Mouse (Mus musculus) kidney, postnatal 14 days (tissue): ENCODE measurements around the gene Cerkl.

Source experiments
- DNase-seq: peaks from one replicate; pipeline ENCODE4 v3.0.0; 2022; ENCODE audit warnings: mixed read lengths

Gene Cerkl

DNA sequence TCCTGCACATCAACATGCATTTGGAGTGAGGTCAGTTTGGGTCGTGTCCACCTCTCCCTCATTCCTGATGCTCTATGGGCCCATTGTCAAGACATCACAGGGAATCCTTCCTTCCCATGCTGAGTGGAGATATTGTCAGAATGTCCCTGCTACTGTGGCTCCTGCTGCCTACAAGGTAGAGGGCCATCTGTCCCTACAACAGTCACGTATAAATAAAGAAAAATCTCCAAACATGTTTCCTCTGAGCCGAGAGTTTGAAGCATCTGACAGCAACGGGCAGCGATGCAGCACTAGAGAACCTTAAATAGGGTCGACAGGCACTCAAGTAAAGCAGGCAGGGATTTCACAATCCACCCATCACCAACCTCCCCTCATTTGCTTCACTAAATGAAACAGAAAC is 13.7 kb downstream of the Cerkl start:
- no peak for DNase-seq

DNA sequence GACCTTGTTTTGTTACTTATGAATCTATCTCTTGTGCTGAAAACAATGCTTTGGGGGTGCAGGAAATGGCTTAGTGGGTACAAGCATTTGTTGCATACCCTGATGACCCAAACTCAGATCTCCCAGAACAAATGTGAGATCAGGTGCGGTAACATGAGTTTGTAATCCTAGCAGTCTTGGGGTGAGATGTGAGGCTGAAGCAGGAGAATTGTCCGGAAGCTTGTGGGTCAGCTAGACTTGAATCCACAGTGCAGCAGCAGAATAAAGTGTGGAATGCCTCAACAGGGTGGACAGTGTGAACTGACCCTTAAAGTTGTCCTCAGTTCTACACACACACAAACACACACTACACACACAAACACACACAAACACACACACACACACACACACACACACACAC is 14.4 kb downstream of the Cerkl start:
- DNase-seq, result no peak

DNA sequence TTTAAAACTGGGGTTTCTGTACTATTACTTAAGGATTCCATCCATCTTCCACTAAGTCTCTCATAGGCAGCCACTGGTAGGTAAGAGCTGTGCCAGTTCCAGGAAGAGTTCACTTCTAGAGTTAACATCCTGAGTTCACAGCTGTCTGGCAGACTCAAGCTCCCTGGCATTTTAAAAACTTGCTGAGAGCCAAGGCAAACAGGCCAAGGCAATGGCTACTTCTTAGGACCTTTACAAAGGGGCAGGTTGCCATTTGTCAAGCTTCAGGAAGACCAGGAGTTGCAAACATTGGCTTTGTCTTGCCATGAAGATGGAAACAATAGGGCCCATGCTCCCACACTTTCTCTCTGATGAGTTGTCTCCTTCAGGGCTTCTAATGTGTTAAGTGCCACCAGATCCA is 26.5 kb downstream of the Cerkl start:
- no peak for DNase-seq

DNA sequence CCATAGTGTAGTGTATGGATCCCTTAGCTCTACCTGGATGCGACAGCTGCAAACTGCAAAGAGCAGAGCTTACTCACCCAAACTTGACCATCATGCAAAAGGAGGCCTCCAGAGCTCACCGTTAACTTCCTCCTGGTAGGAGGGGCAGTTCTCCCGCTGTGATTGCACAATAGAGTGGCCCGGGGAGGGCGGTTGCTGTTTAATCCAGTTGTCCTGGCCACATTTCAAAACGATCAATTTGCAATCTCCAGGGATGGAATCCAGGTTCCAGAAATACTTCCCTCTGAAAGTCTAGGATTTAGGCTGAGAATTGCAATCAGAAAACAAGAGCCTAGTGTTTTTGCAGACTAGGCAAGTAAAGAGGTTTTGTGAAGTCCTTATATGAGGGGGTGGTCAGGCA is 26.9 kb downstream of the Cerkl start:
- peak; percentile 31 for DNase-seq

DNA sequence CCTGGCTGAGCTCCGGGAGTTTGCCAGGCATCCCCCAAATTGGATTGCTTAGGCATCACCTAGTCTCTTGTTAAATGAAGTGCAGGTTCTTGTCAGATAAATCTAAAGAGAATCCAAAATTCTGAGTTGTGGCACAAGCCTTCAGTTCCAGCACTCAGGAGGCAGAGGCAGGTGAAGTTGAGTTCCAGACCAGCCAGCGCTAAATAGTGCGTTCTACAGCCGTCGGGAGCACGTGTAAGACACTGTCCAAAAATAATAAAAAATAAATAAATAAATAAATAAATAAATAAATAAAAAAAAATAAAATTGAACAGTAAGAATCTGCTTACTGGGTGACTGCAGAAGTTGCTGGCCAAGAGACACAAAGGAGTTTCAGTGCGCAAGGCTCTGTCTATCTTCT is 27.5 kb downstream of the Cerkl start:
- no peak for DNase-seq

DNA sequence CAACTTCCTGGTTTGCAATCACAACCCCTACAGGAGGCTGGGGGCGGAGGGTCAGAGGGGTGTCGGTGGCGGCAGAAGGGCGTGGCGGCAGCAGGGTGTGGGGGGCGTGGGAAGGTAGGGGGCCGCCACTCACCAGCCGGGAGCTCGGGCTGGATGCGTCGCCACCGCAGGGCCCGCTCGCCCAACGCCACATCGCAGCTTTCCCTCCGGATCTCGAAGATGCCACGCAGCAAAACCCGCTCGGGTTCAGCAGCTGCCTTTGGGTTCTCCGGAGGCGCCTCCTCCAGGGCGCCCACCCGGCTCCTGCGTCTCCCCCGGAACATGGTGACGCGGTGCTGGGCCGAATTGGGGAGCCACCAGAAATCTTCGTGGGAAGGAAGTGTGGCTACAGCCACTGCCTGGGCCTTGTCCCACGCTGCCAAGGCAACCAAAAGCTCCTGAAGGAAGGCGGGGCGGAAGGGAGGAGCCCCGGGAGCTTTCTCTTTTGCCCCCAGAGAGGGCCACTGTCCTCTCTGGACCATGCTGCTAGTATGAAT is 27.9 kb downstream of the Cerkl start:
- peak; percentile 16 for DNase-seq

DNA sequence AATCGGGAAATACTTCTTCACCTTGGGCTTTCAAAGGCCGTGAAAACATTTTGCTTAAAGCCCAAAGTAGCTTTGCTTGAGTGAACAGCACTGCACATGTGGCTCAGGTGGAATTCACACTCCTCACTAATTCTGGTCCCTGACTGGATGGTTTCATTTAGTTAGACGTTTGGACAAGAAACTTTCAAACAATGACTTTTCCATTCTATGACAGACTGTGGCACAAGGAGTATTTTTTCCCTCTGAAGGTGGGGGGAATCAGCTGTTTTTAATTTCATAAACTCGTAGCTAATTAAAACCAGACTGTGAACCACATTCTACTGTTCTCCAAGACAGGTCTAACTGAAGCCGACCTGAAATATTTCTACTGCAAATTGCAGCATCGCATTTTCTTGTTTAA is 28.6 kb downstream of the Cerkl start:
- no peak for DNase-seq

DNA sequence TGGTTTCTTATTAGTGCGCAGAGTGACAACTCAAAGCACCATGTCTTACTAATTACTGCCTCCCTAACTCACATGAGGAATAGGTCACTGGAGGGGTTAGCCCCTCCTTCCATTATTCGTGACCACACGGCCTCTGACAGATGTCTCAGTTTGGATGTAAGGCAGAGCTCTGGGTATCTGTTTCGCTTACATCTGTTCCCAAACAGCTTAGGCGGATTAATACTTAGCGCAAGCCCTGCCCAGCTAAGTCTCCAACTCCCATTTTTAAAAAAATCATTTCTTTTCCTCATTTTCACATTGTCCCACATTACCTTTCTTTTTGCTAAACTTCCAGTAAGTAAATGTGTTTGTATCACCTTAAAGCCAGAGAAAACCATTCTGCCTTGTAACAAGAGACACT is 34.9 kb downstream of the Cerkl start:
- no peak for DNase-seq

DNA sequence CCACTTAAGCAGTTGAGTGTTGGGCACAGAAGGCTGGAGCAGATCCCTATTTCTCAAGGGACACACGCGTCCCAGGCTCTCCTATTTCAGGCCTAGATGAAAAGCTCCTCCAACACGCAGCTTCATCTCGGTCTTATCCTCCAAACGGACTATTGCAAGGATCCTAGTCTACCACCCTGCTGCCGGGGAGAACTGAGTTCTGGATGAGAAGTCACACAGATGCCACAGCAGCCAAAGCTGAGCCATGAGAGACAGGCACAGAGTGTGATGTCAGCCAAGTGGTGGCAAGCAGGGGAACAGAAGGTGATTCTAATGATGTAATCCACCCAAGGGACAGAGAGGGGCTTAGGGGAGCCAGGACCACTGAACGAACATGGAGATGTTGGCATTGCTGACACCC is 42.1 kb downstream of the Cerkl start:
- DNase-seq, result no peak

DNA sequence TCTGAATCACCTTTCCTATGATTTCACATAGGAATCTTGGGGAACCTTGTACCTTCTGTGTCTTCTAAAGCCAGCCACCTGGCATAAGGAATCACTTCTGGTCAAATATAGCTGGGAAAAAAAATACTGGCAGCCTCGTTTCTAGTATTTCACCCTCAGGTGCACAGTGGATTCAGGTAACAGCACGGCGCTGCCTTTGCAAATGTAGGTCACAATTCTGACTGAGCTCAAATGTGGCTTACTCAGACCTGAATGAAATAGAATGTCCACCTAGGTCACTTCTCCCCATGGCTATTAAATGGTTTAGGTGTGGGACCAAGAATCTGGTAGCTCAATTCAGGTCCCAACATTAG is 45.7 kb downstream of the Cerkl start:
- DNase-seq, result peak; percentile 36

DNA sequence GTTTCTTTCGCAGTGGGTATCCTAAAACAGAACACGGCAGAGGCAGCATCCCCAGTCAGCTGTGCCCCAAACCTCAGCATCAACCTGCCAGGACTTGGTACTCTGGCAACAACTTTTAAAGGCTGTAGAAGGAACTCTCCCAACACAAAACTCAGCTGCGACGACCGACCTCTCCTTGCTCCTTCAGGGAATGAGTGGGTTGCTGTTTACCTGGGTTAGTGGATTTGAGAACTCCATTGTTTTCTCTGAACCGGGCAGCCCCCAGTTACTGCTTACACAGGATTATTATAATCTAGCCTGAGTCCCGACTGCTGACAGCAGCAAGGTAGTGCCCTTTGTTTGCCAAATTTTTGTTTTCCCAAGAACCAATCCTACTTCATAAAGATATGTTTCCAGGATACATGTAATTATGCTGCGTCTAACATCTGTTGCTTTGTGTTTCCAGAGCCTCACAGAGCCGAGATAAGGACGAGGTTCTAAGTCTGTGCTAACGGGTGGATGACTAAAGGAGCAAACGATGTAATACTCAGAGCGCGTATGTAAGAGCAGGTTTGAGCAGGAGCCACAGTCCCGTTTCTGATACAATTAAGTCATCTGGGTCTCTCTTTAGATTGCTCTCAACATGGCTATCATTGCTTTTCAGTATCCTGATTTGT is 46.2 kb downstream of the Cerkl start:
- no peak for DNase-seq

DNA sequence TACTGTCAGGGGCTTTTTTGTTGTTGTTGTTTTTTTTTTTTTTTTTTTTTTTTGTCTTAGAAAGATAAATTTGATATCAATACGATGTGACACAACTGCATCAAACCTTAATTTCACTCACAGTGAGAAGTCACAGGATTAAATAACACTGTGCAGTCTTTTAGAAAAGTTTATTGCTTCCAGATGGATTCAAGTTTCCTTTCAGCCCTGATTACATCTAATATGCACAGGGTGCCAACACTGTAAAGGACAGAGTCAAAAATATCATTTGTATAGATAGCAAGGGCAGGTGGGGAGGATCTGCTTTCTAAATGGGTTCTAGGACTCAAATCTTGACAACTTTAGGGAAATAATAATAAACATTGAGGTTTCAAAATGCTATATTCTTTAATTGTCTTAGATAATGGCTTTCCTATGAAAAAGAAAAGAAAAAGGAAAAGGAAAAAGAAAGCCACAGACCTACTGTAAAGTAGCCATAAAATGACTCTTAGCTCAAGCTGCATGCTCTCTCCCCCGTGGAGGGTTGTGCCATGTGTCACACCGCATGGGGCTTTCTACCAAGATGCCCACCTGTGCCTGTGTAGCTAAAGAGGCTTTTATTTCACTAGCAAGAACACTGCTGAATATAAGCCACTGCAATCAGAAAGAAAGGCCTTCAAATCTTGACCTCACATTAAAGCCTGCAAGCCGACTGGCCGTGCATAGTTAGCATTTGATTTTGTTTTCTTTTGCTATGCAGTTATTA is 50.8 kb downstream of the Cerkl start:
- DNase-seq, result no peak

DNA sequence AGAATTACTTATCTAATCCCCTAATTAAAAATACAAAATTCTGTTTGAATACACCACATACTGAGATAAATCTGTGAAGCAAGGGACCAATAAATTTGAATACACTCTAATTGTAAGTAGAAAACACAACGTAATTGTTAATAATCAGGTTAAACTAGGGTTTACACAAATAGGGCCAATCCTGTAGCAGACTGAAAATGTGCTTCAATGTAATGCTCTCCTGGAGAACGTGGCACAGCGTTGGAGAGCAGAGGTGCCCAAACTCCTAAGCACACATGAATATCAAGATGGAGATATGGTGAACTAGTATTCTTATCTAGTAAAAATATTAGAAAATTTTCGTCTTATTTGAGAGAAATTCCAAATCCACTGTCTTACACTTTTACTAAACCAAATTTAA is 56.5 kb downstream of the Cerkl start:
- no peak for DNase-seq

DNA sequence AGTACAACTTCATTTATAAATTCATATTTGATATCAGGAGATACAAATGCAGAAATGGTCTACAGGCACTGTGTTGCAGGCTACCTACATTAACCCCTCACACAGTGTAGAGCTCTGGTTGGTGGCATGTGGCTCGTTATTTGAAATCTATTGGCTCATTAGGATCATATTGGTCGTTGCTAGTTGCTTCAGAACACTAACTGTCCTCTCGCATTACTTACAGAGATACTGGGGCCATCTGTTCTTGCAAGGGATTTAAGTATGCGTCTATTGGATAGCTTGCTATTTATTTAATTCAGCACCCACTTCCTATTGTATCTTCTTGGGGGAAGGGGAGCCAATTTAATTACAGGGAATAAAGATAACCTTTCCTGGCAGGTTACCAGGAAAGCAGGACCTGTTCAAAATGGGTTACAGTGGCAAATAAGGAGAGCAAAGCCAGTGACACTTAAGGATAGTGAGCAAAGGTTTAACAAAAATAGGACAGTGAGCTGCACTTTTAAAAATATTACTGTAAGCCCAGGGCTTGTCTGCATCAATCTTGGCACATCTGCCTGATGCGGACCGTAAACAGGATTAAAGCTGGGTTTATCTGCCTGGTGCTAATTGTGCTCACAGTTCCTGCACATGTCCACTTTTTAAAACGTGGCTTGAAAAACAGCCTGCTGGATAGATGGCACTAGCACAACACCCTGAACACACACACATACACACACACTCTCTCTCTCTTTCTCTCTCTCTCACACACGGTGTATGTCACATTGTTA is 57.2 kb downstream of the Cerkl start:
- no peak for DNase-seq

DNA sequence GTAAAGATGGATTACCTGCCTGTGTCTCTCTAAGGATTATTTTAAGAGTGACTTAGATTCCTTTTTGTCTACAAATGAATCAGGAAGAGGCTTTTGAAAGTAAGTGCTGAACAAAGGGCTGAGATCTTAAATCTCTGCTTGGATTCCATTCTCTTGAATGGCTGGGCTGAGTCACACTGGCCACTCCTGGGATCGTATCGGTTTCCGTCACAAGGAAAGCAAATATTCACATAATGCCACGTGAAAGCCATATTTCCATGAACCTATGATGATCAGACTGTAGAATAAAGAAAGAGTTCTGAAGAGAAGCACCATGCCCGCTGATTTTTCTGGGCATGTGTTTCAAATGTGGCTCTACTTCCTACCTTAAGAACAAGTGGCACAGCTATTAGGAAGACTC is 57.8 kb downstream of the Cerkl start:
- no peak for DNase-seq

DNA sequence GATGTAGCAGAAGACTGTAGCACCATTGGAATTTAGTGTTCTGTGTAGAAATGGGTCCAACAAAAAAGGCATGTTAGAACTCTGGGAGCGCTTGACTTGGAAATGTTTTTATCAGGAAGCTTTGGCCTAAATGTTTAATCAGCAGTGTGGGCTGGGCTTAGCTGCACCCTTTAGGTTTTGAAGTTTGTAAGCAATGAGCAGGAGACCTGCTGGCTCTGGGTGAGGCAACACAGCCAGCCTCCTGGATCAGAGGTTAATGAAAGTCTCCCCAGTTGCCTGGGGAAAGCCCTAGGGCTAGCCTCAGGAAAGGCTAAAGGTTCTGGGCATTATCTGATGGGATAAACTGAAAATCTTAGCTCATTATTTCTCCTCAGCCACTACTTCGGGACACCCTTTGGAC is 58.2 kb downstream of the Cerkl start:
- DNase-seq, result no peak

DNA sequence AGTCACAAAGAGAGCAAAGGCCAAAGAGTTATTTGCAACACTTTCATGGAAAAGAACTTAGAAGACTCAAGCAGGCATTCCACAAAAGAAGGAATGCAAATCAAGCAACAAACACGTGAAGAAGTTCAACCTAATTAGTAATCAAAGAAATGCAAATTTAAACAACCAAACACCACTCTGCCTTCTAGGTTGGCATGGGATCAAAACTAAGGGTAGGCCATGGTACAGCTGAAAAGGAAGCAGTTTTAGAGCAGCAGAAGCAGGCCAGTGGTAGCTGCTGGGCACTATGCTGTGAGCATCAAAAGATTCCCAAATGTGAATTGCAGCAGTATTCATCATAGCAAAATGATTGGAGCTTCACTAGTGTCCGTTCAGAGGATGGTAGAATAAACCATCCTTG is 59.5 kb downstream of the Cerkl start:
- DNase-seq, result no peak

DNA sequence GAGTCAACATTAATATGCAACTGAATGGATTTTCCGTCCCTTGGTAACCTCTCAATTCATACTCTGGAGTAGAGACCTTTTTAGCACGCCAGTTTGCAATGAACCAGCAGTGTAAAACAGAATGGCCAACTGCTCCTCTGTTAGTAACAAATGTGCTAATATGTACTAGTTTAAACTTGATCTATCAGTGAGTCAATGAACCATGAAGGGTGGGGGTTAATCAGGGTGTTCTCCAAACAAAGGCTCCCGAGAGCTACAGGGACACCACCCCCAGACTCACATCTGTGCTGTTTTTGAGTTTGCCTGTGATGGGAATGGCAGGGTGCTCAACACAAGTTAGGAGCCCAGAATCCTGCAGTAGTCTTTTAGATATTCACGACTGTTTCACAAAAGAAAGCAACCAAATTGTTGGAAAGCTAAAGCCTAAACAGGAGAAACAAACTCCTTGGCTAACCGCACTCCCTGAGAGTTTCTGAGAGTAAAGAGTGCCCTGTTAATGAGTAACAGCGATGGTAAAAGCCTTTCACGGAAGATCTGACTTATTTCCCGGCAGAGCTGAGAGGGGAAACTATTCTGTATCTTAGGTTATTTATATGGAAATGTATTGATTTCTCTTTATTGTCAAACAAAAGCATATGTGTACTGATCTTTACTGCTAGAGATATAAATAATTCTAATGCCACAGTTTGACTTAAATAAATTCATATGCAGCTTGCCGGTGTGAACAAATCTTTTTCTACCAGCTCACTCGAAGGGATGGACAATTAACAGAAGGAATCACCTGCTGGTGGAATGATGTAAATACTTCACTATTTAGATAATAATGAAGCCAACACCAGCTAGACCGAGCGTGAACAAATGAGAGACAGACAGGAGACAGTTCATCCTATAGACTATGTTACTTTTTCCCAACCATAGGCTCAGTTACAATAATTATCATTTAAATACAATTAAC is 77.2 kb downstream of the Cerkl start:
- peak; percentile 42 for DNase-seq

DNA sequence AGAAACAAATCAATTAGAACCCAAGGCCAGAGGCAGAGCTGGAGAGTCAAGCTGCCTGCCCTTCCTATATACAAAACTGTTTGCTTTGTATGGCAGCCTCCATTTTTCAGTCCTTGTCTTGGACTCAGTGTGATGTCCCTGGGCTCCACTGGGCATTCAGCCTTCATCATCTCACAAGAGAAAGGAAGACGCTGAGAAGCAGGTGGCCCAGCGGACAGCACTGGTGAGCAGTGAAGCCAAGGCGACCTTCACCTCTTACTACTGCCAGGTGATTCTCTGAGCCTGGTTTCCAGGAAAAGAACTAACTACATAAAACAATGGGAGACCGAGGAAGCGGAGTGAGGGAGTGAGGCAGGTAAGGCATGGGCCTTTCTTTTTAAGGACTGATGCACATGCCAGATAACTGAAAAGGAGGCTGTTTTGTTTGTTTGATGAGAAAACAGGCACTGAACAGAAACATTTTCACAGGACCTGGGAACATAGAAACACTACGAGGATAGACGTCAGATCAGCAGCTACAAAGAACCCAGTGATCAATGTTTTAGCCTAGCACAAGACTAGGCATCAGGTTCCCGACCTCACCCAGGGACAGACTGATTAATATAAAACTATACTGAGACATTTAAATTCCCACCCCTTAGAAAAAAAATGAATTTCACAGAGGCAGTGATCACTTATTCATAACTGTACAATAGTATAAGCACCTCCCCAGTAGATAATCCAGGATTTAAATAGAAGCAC is 78.1 kb downstream of the Cerkl start:
- DNase-seq, result no peak

DNA sequence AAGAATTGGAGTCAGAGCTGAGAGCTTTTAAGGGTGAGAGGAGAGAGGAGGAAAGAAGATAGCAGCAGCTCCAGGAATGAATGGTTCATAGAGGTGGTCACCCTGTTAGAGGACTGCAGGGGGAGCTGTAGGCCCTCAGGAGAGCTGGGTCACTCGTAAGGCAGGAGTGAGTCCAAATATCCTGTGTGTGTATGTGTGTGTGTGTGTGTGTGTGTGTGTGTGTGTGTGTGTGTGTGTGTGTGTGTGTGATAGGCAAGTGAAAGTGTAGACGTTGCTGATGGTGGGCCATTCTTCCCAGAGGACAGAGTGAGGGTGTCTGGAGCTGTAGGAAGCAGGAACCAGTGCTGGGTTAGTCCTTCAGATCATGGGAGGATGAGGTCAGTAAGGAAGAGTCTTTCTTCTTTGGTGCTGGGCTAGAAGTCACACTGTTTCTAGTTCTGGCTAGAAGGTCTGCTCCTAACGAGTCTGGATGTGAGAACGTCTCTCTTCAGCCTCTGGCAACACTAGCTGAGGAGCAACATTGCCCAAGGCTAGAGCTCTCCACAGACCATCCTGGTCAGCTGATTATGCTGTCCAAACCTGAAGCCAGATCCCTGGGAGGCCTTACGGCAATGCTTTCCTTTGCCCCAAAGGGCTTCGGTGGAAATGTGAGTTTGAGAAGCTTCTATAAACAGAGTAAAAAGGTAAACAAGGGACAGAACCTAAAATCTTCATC is 83.9 kb downstream of the Cerkl start:
- peak; percentile 48 for DNase-seq

DNA sequence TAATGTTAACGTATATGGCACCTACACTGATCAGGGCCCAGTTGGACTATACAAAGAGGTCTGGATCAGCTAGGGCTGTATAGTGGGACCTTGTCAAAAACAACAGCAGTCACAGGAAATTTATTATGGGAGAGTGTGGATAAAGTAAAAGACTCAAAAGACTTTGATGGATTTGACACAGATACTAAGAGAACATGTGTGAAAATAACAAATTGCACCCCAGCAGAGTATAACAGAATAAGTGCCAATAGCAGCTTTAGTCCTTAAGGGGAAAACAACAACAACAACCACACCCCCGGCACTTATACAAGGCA is 84.5 kb downstream of the Cerkl start:
- DNase-seq, result no peak
